ENCODE assay signal across 16 mouse cellular contexts in the genomic region with DNA sequence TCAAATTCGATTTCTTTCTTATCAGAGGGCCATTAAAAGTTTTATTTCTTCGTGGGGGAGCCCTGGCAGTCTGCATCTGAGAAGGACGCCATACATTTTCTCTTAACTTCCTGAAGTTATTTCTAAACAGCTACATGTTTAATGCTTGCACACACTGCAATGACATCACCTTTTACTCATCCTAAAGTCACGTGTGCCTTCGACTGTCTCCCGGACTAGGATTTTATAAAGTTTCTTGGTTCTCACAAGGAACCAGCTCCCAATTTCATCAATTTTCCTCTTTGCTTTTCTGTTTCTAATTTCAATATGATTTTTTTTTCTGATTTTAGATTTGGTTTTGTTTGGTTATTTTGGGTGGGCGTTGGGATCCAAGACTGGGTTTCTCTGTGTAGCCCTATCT.
"Had no signal": no experiment of that assay in that cellular context is flagged by ENCODE, and none has a peak within 500 bp of the region (broad histone marks: within the 10 kb centered on the region; RNA-seq: fewer than 3 reads in every experiment).

No protein-coding gene starts in this region.

- H3K9me3 ChIP-seq: neural tube, embryonic 15.5 days; stomach, embryonic 15.5 days had no signal

- DNase-seq: retina, postnatal 1 day; right cerebral cortex, adult 18-20 months; right cerebral cortex, postnatal 14 days; right cerebral cortex, postnatal 25 days; right cerebral cortex, postnatal 4 days; spleen, adult 18-20 months; thymus, adult 18-20 months; thymus, adult 2 months; thymus, postnatal 14 days; thymus, postnatal 25 days; thymus, postnatal 36 days; thymus, postnatal 4 days had no signal

- H3K27me3 ChIP-seq: neural tube, embryonic 13.5 days; neural tube, embryonic 15.5 days; stomach, embryonic 15.5 days had no signal

- H3K4me3 ChIP-seq: neural tube, embryonic 13.5 days; neural tube, embryonic 15.5 days; stomach, embryonic 15.5 days had no signal

- H3K4me1 ChIP-seq: neural tube, embryonic 15.5 days; stomach, embryonic 15.5 days had no signal

- H3K36me3 ChIP-seq: neural tube, embryonic 13.5 days; neural tube, embryonic 15.5 days; stomach, embryonic 15.5 days had no signal

- H3K27ac ChIP-seq: neural tube, embryonic 13.5 days; neural tube, embryonic 15.5 days; stomach, embryonic 15.5 days; stomach, postnatal 0 days had no signal

- H3K9ac ChIP-seq: neural tube, embryonic 13.5 days; neural tube, embryonic 15.5 days; stomach, embryonic 15.5 days had no signal

- H3K4me2 ChIP-seq: neural tube, embryonic 13.5 days; neural tube, embryonic 15.5 days; stomach, embryonic 15.5 days had no signal
